Mouse (Mus musculus) liver, embryonic 12.5 days (tissue): ENCODE data around the gene Plpp2. TPM values are rescaled to one million over a fixed set of nuclear protein-coding genes. Genes with fewer than 3 reads are reported as not detected.

Experiments
- ATAC-seq: fragments of 200-750 bp; cut with Nextera tagmentation; 2 replicates; pipeline ENCODE4 v1.8.0; 2017; ENCODE audit warnings: moderate number of reproducible peaks, mild to moderate bottlenecking, moderate library complexity
- H3K27ac ChIP-seq: fragments of 300-500 bp; sonication (generic); 2 replicates; pipeline ENCODE4 v1.5.1; 2016; ENCODE audit warnings: mild to moderate bottlenecking
- H3K27me3 ChIP-seq: fragments of 300-500 bp; sonication (generic); replicated peaks from 2 replicates; pipeline ENCODE4 v1.6.1; 2016; ENCODE audit warnings: mild to moderate bottlenecking, moderate library complexity
- H3K36me3 ChIP-seq: fragments of 300-500 bp; sonication (generic); 2 replicates; pipeline ENCODE4 v1.6.1; 2016; ENCODE audit warnings: mild to moderate bottlenecking, moderate library complexity
- H3K4me1 ChIP-seq: fragments of 300-500 bp; sonication (generic); 2 replicates; pipeline ENCODE4 v1.6.1; 2016
- H3K4me2 ChIP-seq: fragments of 300-500 bp; sonication (generic); 2 replicates; pipeline ENCODE4 v1.6.1; 2016; ENCODE audit warnings: mild to moderate bottlenecking, moderate library complexity
- H3K4me3 ChIP-seq: fragments of 300-500 bp; sonication (generic); 2 replicates; pipeline ENCODE4 v1.5.1; 2016; ENCODE audit warnings: mild to moderate bottlenecking, moderate library complexity
- H3K9ac ChIP-seq: fragments of 300-500 bp; sonication (generic); 2 replicates; pipeline ENCODE4 v1.6.1; 2016; ENCODE audit warnings: mild to moderate bottlenecking, moderate library complexity
- H3K9me3 ChIP-seq: fragments of 300-500 bp; sonication (generic); replicated peaks from 2 replicates; pipeline ENCODE4 v1.6.1; 2016; ENCODE audit warnings: mild to moderate bottlenecking, moderate library complexity
- WGBS: fragments of 180-500 bp; shearing (Covaris S2); methylation state at CpG from one replicate; pipeline ENCODE4 v1.1.7; 2016; ENCODE audit not compliant: insufficient replicate concordance; 5-methylcytosine and 5-hydroxymethylcytosine counted together
- polyA plus RNA-seq: library from polyadenylated mRNA; unstranded; fragments of >200 nt; fragmentation: Nextera tagmentation; extraction: Ambion mirVana; gene quantifications from 2 replicates; pipeline ENCODE4 v1.2.1, GENCODE M21; 2016

Gene Plpp2
- polyA plus RNA-seq, 1 experiment from 2014 or later, result 19.9 TPM

GRCm38 (mm10) chr10:79537271-79537670, 3.7 kb upstream of the Plpp2 start:
- no peak for ATAC-seq
- Histone ChIP-seq H3K27ac (no peak overlapping the region), H3K9me3 (no peaks in the 10 kb centered on the region), H3K4me2 (no peak overlapping the region), H3K4me1 (peaks cover 20% of the 10 kb centered on the region), H3K9ac (no peak overlapping the region), H3K27me3 (peaks cover 21% of the 10 kb centered on the region), H3K36me3 (peaks cover 32% of the 10 kb centered on the region), H3K4me3 (no peak overlapping the region)
- WGBS, result 80% methylated on average over 7 of the region's 7 CpGs

DNA sequence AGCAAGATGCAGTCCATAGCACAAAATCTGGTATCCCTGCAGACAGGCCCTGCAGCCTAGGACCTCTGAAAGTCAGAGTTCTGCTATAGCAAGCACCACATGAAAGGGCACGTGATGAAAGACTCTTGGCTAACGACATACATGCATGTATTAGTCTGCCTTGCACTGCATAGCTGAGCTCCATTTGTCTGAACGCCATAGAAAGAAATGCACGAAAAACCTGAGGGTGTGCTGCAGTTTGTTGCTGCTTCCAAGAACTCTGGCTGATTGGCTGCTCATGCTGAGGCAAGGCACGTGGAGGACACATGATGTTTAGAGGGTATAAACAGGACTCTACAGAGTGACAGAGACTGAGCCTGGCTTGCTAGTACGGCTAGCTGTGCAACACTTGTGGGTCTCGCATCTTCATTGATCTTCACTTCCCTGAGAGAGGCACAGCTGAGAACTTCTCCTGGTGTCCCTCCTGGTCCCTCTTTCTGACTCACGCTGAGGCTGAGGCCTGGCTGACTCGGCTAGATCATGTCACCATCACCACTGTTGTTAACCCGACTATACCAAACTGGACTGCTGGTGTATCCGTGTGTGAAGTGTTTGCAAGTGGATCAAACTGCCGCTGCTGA, 3.0 kb upstream of the Plpp2 start:
- peaks cover 25% of the 10 kb centered on the region for H3K36me3 ChIP-seq
- H3K27me3 ChIP-seq, result peaks cover 21% of the 10 kb centered on the region
- no peak for ATAC-seq
- H3K27ac ChIP-seq, result no peak overlapping the region
- H3K4me2 ChIP-seq, result no peak overlapping the region
- H3K9ac ChIP-seq, result no peak overlapping the region
- H3K4me3 ChIP-seq, result no peak overlapping the region
- H3K4me1 ChIP-seq, result peaks cover 20% of the 10 kb centered on the region
- WGBS, result 65% methylated on average over 12 of the region's 12 CpGs
- H3K9me3 ChIP-seq, result no peaks in the 10 kb centered on the region

- H3K9me3 ChIP-seq, result no peaks in the 10 kb centered on the region
- H3K4me2 ChIP-seq, result no peak overlapping the region
- H3K27me3 ChIP-seq, result peaks cover 21% of the 10 kb centered on the region
- ATAC-seq, result no peak
- WGBS, result 16% methylated on average over 1 of the region's 1 CpGs
- peaks cover 17% of the 10 kb centered on the region for H3K36me3 ChIP-seq
- H3K4me3 ChIP-seq, result no peak overlapping the region
- no peak overlapping the region for H3K27ac ChIP-seq
- no peak overlapping the region for H3K9ac ChIP-seq
- peaks cover 24% of the 10 kb centered on the region for H3K4me1 ChIP-seq
These were observed 1.8 kb upstream of the Plpp2 start for GRCm38 (mm10) chr10:79535431-79535830.

- no peak overlapping the region for H3K4me3 ChIP-seq
- H3K4me2 ChIP-seq, result no peak overlapping the region
- H3K27ac ChIP-seq, result no peak overlapping the region
- no peak overlapping the region for H3K9ac ChIP-seq
- peaks cover 14% of the 10 kb centered on the region for H3K36me3 ChIP-seq
- 65% methylated on average over 2 of the region's 2 CpGs for WGBS
- H3K9me3 ChIP-seq, result no peaks in the 10 kb centered on the region
- ATAC-seq, result no peak
- H3K4me1 ChIP-seq, result peaks cover 24% of the 10 kb centered on the region
- H3K27me3 ChIP-seq, result peaks cover 21% of the 10 kb centered on the region
These were observed 830 bp upstream of the Plpp2 start for GRCm38 (mm10) chr10:79534426-79534825.

DNA sequence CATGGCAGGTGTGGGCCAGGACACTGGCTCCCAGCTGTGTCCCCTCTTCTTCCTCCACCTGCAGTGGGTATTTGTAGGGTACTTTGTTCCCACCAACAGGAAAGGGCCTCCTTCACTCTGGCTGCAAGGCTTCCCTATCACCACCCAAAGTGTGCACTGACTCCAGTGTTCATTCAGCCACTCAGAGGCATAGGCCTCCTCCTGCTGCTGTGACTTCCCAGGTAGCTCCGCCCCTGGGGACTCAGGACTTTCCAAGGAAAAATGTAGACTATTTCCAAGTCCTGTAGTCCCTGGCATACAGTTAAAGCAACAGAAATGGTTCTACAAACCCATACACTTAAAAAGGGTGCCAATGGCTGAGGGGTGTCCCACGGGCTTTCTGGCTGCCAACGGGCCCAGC, 918 bp downstream of the Plpp2 start:
- 41% methylated on average over 3 of the region's 3 CpGs for WGBS
- ATAC-seq, result no peak

GRCm38 (mm10) chr10:79531593-79531992, 2.0 kb downstream of the Plpp2 start:
- WGBS, result 64% methylated on average over 3 of the region's 3 CpGs
- ATAC-seq, result no peak
- H3K4me3 ChIP-seq, result no peak overlapping the region

More for the DNA sequence above, 918 bp downstream of the Plpp2 start:
- no peak overlapping the region for H3K27ac ChIP-seq
- H3K4me2 ChIP-seq, result peak overlapping the region; percentile 93
- H3K4me3 ChIP-seq, result peak overlapping the region; percentile 64
- H3K36me3 ChIP-seq, result peaks cover 18% of the 10 kb centered on the region
- H3K9ac ChIP-seq, result peak overlapping the region; percentile 71
- no peaks in the 10 kb centered on the region for H3K9me3 ChIP-seq
- H3K27me3 ChIP-seq, result peaks cover 21% of the 10 kb centered on the region
- H3K4me1 ChIP-seq, result peaks cover 24% of the 10 kb centered on the region

GRCm38 (mm10) chr10:79530721-79531120, 2.9 kb downstream of the Plpp2 start:
- Histone ChIP-seq H3K9ac (no peak overlapping the region), H3K36me3 (peaks cover 36% of the 10 kb centered on the region), H3K4me3 (no peak overlapping the region), H3K4me2 (no peak overlapping the region), H3K4me1 (peaks cover 24% of the 10 kb centered on the region), H3K27ac (no peak overlapping the region), H3K27me3 (peaks cover 15% of the 10 kb centered on the region), H3K9me3 (no peaks in the 10 kb centered on the region)
- no peak for ATAC-seq
- 81% methylated on average over 13 of the region's 13 CpGs for WGBS

More at GRCm38 (mm10) chr10:79531593-79531992, 2.0 kb downstream of the Plpp2 start:
- Histone ChIP-seq H3K4me2 (no peak overlapping the region), H3K4me1 (peaks cover 24% of the 10 kb centered on the region), H3K9ac (no peak overlapping the region), H3K27ac (no peak overlapping the region), H3K36me3 (peaks cover 29% of the 10 kb centered on the region), H3K9me3 (no peaks in the 10 kb centered on the region), H3K27me3 (peaks cover 21% of the 10 kb centered on the region)

DNA sequence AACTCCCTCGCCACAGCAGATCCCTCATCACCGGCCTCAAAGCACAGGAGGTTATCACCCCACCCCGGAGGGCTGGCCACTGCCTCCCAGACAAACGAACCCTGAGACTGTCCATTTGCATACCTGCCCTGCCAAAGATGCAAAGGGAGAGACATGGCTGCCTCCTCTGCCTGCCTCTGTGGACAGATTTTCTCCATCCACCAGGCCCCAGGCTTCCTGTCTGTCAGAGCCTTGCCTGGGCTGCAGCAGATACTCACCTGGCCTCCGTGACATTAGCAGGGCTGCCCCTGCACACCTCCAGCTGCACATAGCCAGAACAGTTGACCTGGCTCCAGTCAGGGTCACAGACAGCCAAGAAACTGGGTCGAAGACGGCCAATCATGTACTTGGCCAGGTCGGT, 3.4 kb downstream of the Plpp2 start:
- Histone ChIP-seq H3K4me2 (no peak overlapping the region), H3K36me3 (peaks cover 40% of the 10 kb centered on the region), H3K4me3 (no peak overlapping the region), H3K4me1 (peaks cover 24% of the 10 kb centered on the region), H3K9ac (no peak overlapping the region), H3K27me3 (peaks cover 10% of the 10 kb centered on the region), H3K9me3 (no peaks in the 10 kb centered on the region), H3K27ac (no peak overlapping the region)
- WGBS, result 69% methylated on average over 8 of the region's 8 CpGs
- no peak for ATAC-seq

DNA sequence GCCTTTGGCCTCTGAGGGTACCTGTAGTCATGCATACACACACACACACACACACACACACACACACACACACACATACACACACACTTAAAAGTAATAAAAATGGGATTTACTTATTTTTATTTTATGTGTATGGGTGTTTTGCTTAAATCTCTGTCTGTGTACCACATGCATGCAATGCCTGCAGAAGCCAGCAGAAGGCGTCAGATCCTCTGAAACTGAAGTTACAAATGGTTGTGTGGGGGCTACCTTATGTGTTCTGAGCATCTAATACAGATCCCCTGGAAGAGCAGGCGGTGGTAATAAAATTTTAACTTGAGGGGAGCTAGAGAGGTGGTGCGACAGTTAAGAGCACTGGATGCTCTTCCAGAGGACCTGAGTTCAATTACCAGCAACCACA, 5.5 kb downstream of the Plpp2 start:
- H3K4me2 ChIP-seq, result no peak overlapping the region
- no peak overlapping the region for H3K4me3 ChIP-seq
- 71% methylated on average over 3 of the region's 3 CpGs for WGBS
- no peaks in the 10 kb centered on the region for H3K27me3 ChIP-seq
- H3K27ac ChIP-seq, result no peak overlapping the region
- H3K9ac ChIP-seq, result no peak overlapping the region
- no peak for ATAC-seq
- no peaks in the 10 kb centered on the region for H3K9me3 ChIP-seq
- H3K36me3 ChIP-seq, result peaks cover 49% of the 10 kb centered on the region
- peaks cover 11% of the 10 kb centered on the region for H3K4me1 ChIP-seq

DNA sequence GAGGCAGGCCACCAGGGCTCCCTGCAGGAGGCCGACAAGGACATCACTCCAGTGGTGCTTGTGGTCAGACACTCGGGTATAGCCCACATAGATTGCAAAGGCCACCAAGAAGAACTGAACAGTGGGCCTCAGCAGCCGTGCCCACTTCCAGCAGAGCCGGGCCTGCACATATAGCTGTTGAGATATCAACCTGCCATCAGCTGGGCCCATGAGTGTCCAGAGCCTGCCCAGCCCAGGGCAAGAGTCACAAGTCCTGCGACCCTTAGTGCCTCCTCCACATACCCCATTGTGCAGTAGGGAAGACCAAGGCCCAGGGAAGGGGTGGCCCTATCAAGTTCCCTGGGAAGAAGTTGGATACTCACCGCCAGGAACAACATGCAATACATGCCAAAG, 6.1 kb downstream of the Plpp2 start:
- Histone ChIP-seq H3K9ac (no peak overlapping the region), H3K27me3 (no peaks in the 10 kb centered on the region), H3K4me3 (no peak overlapping the region), H3K4me1 (peaks cover 5% of the 10 kb centered on the region; the same call in 1 of the 2 replicates), H3K36me3 (peaks cover 49% of the 10 kb centered on the region), H3K4me2 (no peak overlapping the region), H3K27ac (no peak overlapping the region), H3K9me3 (no peaks in the 10 kb centered on the region)
- 71% methylated on average over 6 of the region's 6 CpGs for WGBS
- no peak for ATAC-seq

- Histone ChIP-seq H3K9me3 (no peaks in the 10 kb centered on the region), H3K27ac (no peak overlapping the region), H3K36me3 (peaks cover 49% of the 10 kb centered on the region), H3K4me1 (0 out of 2 replicates have a peak, but pooled peaks cover 4% of the 10 kb centered on the region), H3K4me2 (no peak overlapping the region), H3K27me3 (no peaks in the 10 kb centered on the region), H3K9ac (no peak overlapping the region), H3K4me3 (no peak overlapping the region)
- ATAC-seq, result no peak
- 79% methylated on average over 12 of the region's 12 CpGs for WGBS
These were observed 6.7 kb downstream of the Plpp2 start for GRCm38 (mm10) chr10:79526661-79527452.

DNA sequence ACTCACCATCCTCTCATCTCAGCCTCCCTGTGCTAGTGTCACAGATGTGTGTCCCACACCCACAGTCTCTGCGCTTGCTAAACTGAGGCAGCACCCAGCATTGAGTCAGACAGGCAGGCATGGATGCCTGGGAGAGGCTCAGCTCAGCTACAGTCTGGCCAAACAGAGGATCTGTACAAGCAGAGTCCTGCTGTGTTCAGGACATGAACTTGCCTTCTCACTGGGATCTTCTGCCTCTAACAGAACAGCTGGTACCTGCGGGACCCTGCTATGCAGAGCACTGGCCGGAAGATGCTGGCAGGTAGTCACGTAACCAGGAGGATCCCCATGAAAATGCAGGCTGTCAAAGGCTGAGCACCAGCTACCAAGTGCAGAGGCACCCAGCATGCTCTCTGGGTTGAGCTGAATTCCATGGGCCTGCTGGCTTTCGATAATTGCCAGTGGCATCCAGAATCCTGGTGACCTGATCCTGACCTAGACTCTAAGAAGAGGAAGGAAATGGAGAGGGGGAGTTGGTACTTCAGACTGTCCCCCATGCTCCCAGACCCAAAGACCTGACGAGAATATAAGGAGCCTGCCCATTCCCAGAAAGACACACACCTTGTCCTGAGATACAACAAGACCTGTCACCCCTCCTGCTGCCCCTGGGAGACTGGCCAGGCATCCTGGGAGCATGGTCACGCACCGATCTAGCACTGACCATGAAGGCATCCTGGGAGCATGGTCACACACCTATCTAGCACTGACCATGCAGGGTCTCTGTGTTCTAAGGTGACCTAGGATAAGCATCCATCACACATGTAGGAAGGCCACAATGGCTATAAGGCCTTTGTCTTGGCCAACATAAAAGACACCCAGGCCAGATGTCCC, 7.9 kb downstream of the Plpp2 start:
- WGBS, result 77% methylated on average over 8 of the region's 8 CpGs

More for the DNA sequence above, 7.9 kb downstream of the Plpp2 start:
- Histone ChIP-seq H3K9me3 (no peaks in the 10 kb centered on the region), H3K27me3 (no peaks in the 10 kb centered on the region), H3K4me1 (no peaks in the 10 kb centered on the region), H3K9ac (no peak overlapping the region), H3K36me3 (peaks cover 48% of the 10 kb centered on the region), H3K4me3 (no peak overlapping the region), H3K4me2 (no peak overlapping the region), H3K27ac (no peak overlapping the region)
- no peak for ATAC-seq
